Mouse (Mus musculus): ENCODE measurements around the gene Odf4. TPM values are rescaled to one million over a fixed set of nuclear protein-coding genes. Genes with fewer than 3 reads are reported as not detected.
A peak's percentile ranks its signal among the peaks of the same experiment; 100 is the strongest.
"Not testable (repeated sequence)": the region's sequence is repeated elsewhere in the genome, so short reads cannot be mapped to it uniquely, and the experiment has no call there.

The Odf4 gene
- total RNA-seq, 2 experiments from 2014 or later = not detected

DNA sequence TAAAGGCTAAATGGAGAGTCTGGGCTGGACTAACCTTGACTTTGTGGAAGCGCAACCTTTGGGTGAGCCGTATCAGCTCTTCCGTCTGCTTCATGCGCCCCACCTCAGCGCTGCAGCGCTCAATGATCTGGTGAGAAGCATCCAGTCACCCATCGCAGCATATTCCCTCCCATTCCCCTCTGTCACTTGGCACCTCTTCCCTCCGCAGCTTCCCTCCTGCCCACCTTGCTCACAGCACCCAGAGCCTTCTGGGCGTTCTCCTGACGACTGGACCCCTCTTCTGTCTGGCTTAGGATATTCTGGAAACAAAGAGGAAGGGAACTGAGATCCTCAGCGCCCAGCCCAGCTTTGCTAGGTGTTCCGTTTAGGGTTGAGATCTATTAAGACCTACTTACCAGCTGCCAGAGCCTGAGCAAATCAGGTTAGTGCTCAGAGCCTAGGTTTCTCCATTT lies 20.7 kb upstream of the Odf4 start:
- DNase-seq (ENCODE audit: low spot score in 2 of 2) = peak in 1 of 2 experiments; percentile 38

DNA sequence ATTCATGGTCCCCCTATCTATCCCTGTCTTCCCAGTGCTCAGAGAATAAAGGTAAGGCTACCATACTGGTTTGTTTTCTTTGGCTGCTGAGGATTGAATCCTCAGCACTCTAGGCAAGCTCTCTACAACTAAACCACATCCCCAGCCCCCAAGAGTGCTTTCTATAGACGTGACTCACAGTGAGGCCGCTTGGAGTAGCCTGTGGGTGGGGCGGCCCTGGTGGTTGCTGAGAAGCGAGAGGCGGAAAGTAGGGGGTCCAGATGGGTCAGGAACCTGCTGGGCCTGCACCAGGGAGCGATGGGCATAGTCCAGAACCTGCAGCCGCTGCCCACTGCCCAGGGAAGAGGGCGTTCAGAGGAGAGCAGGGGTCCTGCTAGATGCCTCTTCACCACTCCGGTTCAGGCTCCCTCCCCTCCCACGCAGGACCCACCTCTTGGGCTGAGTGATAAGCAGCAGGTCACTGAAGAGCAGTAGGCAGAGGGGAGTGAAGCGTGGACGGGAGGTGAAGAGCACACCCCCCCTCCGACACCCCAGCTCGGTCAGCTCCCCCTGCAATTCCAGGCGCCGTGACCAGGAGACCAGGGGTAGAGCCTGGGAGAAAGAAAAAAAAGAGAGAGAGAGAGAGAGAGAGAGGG lies 20.0 kb upstream of the Odf4 start:
- peak; percentile 60 to 71 for DNase-seq (ENCODE audit: low spot score in 2 of 2)

DNA sequence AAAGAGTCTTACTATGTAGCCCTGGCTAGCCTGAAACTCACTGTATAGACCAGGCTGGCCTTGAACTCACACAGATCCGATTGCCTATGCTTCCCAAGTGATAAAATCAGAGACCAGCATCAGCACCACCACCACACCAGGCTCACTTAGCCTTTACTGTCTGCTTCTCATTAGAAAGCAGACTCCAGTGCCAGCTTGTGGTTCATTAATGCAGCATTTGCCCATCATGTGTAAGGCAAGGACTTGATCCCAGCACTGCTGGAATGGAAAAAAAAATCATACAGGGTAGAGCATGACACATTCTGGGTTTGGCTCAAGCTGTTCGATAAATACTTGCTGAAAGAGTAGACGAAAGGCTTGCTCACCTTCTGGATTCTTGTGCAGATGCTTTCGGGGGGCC lies 19.1 kb upstream of the Odf4 start:
- no peak for DNase-seq (ENCODE audit: low spot score in 2 of 2)

GRCm38 (mm10) chr11:68945245-68945644 lies 18.4 kb upstream of the Odf4 start:
- no peak for DNase-seq (ENCODE audit: low spot score in 2 of 2)

DNA sequence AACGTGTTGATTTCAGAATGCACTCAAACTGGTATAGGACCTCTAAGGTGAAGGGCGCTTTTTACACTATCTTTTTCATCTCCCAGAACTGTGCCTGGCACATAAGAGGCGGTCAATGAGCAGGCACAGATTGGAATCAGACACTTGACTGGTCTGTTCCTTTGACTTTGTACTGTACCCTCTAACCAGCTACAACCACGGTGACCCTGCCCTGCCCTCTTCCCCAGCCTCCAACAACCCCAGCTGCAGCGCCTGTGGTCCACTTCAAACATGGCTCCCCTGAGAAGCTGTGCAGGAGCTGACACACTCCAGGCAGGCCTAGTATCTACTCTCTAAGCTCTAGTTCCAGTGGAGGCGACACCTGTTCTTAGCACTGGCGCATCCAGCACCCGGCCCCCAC lies 15.8 kb upstream of the Odf4 start:
- DNase-seq (ENCODE audit: low spot score in 2 of 2) = no peak

GRCm38 (mm10) chr11:68940516-68940915 lies 13.6 kb upstream of the Odf4 start:
- DNase-seq (ENCODE audit: low spot score in 2 of 2) = no peak

GRCm38 (mm10) chr11:68939451-68940304 lies 12.8 kb upstream of the Odf4 start:
- DNase-seq (ENCODE audit: low spot score in 2 of 2) = peak; percentile 71 to 81

- not testable (repeated sequence) for DNase-seq (ENCODE audit: low spot score in 2 of 2)
Observed at GRCm38 (mm10) chr11:68936951-68937350, 10.1 kb upstream of the Odf4 start.

- DNase-seq (ENCODE audit: low spot score in 2 of 2) = no peak
Observed at GRCm38 (mm10) chr11:68933885-68934507, 7.1 kb upstream of the Odf4 start.

GRCm38 (mm10) chr11:68929947-68930346 lies 3.1 kb upstream of the Odf4 start:
- no peak for DNase-seq (ENCODE audit: low spot score in 2 of 2)

GRCm38 (mm10) chr11:68924749-68925148 lies 2.1 kb downstream of the Odf4 start:
- DNase-seq (ENCODE audit: low spot score in 2 of 2) = no peak

- DNase-seq (ENCODE audit: low spot score in 2 of 2) = no peak
Observed at GRCm38 (mm10) chr11:68923191-68923590, 3.7 kb downstream of the Odf4 start.

DNA sequence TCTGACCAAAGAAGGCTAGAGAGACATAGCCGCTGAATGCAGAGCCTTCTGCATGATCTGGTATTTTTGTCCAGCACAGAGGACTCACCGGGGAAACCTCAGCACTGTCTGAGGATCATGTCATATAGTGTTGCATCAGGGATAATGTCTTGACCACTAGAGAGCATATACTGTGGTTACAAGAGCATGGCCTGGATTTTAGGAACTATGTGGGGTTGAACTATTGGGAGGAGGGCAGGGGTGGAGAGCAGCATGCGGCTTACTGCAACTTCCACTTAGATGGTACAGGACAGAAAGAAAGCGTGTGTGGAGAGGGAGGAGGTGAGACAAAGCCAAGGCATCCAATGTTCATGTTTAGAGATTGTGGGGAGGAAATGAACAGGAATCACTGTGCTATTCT lies 12.3 kb downstream of the Odf4 start:
- DNase-seq (ENCODE audit: low spot score in 2 of 2) = no peak

GRCm38 (mm10) chr11:68911531-68912177 lies 15.2 kb downstream of the Odf4 start:
- DNase-seq (ENCODE audit: low spot score in 2 of 2) = no peak

DNA sequence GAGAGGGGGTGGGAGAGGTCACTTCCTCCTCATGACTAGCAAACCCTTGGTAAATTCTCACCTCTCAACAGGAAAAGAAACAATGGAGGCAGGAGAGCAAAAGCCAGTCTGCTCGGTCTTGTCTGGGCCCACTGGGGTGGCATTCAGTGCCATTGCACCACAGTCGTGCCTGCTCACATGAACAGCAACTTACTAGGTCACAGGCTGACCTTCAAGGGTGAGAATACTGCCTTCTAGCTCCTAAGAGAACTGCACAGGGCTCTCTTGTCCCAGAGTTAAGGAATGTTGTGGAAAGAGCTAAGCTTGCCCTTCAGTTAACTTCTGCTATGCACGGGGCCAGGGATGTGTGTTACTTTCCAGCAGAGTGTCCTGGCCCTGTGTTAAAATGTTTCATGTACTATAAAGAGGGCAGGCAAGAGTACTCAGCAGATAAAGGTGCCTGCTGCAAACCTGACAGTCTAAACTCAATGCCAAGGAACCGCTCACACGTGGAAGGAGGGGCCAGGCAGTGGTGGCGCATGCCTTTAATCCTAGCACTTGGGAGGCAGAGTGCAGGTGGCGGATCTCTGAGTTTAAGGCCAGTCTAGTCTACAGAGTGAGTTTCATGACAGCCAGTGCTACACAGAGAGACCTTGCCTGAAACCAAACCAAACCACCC lies 17.9 kb downstream of the Odf4 start:
- DNase-seq (ENCODE audit: low spot score in 2 of 2) = no peak

GRCm38 (mm10) chr11:68907251-68907650 lies 19.6 kb downstream of the Odf4 start:
- DNase-seq (ENCODE audit: low spot score in 2 of 2) = no peak

DNA sequence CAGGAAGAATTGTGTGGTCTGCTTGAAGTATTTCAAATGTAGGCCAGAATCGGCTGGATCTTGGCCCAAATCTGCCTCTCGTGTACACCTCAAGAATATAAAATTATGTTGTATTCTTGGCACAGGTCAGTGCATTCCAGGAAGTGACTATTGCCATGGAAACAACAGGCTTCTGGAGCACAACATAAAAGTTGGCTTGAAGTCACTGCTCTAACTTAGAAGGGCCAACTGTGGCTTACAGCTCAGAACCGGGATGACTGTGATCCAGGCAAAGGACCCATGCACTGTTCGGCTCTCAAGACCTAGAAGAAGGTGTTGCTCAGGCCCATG lies 20.5 kb downstream of the Odf4 start:
- no peak for DNase-seq (ENCODE audit: low spot score in 2 of 2)

- DNase-seq (ENCODE audit: low spot score in 2 of 2) = no peak
Observed at GRCm38 (mm10) chr11:68905665-68906460, 21.0 kb downstream of the Odf4 start.

- DNase-seq (ENCODE audit: low spot score in 2 of 2) = no peak
Observed at GRCm38 (mm10) chr11:68905138-68905531, 21.7 kb downstream of the Odf4 start.

GRCm38 (mm10) chr11:68904375-68905137 lies 22.3 kb downstream of the Odf4 start:
- DNase-seq (ENCODE audit: low spot score in 2 of 2) = peak; percentile 76 to 79
